Mouse (Mus musculus): ENCODE measurements around the gene Cyp11a1. TPM values are rescaled to one million over a fixed set of nuclear protein-coding genes. Genes with fewer than 3 reads are reported as not detected.

Gene Cyp11a1
- polyA plus RNA-seq, 1 experiment from 2014 or later: 0.16 TPM

DNA sequence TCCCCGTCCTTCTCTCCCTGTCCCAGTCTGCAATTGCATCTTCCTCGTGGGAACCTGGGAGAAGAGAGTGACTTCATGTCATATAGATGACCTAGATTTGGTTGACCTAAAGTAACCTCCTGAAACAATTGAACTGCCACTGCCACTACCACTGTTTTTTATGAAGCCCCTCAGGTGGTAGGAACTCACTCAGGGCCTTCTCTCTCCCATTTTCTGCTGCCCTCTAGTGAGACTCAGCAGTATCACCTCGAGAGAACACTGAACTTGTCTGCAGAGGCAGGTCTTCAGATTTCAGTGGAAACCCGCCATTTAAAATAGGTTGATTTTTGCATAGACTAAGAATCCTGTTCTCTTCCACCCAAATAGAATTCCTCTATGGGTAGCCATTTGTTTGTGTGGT lies 10.9 kb upstream of the Cyp11a1 start:
- 41% methylated on average over 4 of the region's 4 CpGs for WGBS
- H3K27ac ChIP-seq (ENCODE audit: low read depth, low read length): no peak overlapping the region

DNA sequence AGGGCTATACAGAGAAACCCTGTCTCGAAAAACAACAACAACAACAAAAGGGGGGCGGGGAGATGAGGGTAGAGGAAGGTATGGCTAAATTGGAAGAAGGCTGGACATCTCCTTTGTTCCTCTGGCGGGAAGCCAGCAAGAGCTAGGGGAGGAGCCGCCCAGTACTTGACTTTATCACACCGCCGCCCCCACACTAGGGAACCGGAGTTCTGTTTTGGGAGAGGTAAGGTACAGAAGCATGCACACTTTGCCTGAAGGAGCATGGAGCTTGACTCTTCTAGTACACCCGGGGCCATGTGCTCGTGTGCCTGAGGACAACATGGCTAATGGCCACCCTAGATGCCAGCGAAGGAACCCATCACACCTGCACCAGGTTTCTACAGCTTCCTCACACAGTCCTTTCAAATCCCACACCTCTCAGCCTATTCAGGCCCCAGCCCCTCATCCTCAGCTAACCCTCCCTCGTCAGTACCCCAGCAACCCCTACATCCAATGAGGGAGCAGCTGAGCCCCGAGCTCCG lies 8.6 kb upstream of the Cyp11a1 start:
- H3K9ac ChIP-seq (ENCODE audit: low read length): 0 out of 2 replicates have a peak overlapping the region, but pooled peaks have one; percentile 29
- no peak overlapping the region for H3K27ac ChIP-seq (ENCODE audit: low read depth, low read length)
- H3K4me3 ChIP-seq (ENCODE audit: low read depth, low read length): peak overlapping the region; percentile 19; the same call in 1 of the 2 replicates
- H3K4me2 ChIP-seq (ENCODE audit: low read depth): peak overlapping the region; percentile 44
- no peaks in the 10 kb centered on the region for H3K9me3 ChIP-seq (ENCODE audit: control insufficient read depth, low read length)
- ATAC-seq (ENCODE audit: insufficient read depth, low FRiP score, low TSS enrichment) (no peak; the same call in 1 of the 2 replicates), DNase-seq (ENCODE audit: low spot score) (no peak)
- H3K4me1 ChIP-seq (ENCODE audit: control insufficient read depth, insufficient read depth, low read length): peaks cover 4% of the 10 kb centered on the region; the same call in 1 of the 2 replicates
- H3K36me3 ChIP-seq (ENCODE audit: control insufficient read depth, insufficient read depth, low read length): no peaks in the 10 kb centered on the region
- 11% methylated on average over 13 of the region's 13 CpGs for WGBS
- peaks cover 9% of the 10 kb centered on the region for H3K27me3 ChIP-seq (ENCODE audit: control insufficient read depth, insufficient read depth, low read length)

More for the DNA sequence above, 10.9 kb upstream of the Cyp11a1 start:
- peaks cover 4% of the 10 kb centered on the region; the same call in 1 of the 2 replicates for H3K4me1 ChIP-seq (ENCODE audit: control insufficient read depth, insufficient read depth, low read length)
- DNase-seq (ENCODE audit: low spot score) (peak; percentile 44), ATAC-seq (ENCODE audit: insufficient read depth, low FRiP score, low TSS enrichment) (no peak)
- no peaks in the 10 kb centered on the region for H3K36me3 ChIP-seq (ENCODE audit: control insufficient read depth, insufficient read depth, low read length)
- no peak overlapping the region for H3K9ac ChIP-seq (ENCODE audit: low read length)
- H3K4me2 ChIP-seq (ENCODE audit: low read depth): no peak overlapping the region
- H3K9me3 ChIP-seq (ENCODE audit: control insufficient read depth, low read length): no peaks in the 10 kb centered on the region
- peaks cover 9% of the 10 kb centered on the region for H3K27me3 ChIP-seq (ENCODE audit: control insufficient read depth, insufficient read depth, low read length)
- H3K4me3 ChIP-seq (ENCODE audit: low read depth, low read length): no peak overlapping the region

DNA sequence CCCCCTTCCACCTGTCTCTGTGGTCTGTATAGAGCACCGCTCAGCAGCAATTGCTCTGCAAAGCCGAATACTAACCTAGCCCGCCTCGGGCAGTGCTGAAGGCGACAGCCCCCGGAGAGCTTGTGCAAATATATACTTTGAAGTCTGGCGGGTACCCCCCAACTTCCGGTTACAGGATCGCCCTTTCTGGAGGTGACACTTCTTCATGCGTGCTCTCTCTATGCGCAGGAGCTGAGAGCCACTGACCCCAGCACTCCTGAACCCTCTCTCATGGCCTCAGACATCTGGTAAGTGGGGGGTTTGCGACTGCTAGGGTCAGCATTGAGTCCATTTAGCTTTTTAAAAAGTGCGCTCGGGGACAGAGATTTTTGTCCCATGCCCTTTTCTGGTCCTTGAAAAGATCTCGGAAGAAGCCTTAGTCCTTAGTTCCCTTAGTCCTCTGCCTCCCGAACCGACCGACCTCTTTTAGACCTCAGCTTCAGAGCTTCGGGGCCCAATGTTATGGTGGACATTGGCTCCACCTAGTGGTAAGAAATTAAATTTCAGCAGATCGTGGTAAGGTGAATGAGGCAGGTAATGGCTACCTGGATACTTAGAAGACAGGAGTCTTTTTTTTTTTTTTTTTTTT lies 8.1 kb upstream of the Cyp11a1 start:
- H3K9ac ChIP-seq (ENCODE audit: low read length): 0 out of 2 replicates have a peak overlapping the region, but pooled peaks have one; percentile 29
- H3K9me3 ChIP-seq (ENCODE audit: control insufficient read depth, low read length): no peaks in the 10 kb centered on the region
- H3K4me1 ChIP-seq (ENCODE audit: control insufficient read depth, insufficient read depth, low read length): peaks cover 4% of the 10 kb centered on the region; the same call in 1 of the 2 replicates
- WGBS: 0% methylated on average over 20 of the region's 20 CpGs
- H3K27me3 ChIP-seq (ENCODE audit: control insufficient read depth, insufficient read depth, low read length): peaks cover 9% of the 10 kb centered on the region
- peak overlapping the region; percentile 19 for H3K4me3 ChIP-seq (ENCODE audit: low read depth, low read length)
- H3K27ac ChIP-seq (ENCODE audit: low read depth, low read length): no peak overlapping the region
- peak; percentile 75; the same call in 1 of the 2 replicates for ATAC-seq (ENCODE audit: insufficient read depth, low FRiP score, low TSS enrichment)
- peak; percentile 66 for DNase-seq (ENCODE audit: low spot score)
- H3K4me2 ChIP-seq (ENCODE audit: low read depth): peak overlapping the region; percentile 44
- H3K36me3 ChIP-seq (ENCODE audit: control insufficient read depth, insufficient read depth, low read length): no peaks in the 10 kb centered on the region

DNA sequence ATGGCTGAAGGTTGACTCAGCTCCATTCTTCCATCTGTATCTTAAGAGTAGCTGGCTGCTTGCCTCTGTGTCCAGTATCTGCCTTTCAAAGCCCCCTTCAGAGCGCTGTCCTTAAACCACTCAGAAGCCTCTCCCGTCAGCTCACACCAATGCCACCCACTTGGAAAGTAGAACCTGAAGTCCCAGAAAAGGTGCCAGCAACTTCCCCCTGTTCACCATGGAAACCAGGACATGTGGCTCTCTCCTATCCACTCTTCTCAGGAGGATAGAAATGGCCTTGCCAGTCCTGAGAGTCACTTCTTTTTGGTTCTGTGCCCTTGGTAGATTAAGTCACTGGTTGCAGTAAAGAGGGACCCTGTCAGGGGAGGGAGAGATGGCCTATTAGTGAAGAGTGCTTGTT lies 7.5 kb upstream of the Cyp11a1 start:
- Histone ChIP-seq H3K27me3 (ENCODE audit: control insufficient read depth, insufficient read depth, low read length) (peaks cover 9% of the 10 kb centered on the region), H3K27ac (ENCODE audit: low read depth, low read length) (no peak overlapping the region), H3K4me1 (ENCODE audit: control insufficient read depth, insufficient read depth, low read length) (peaks cover 4% of the 10 kb centered on the region; the same call in 1 of the 2 replicates), H3K9me3 (ENCODE audit: control insufficient read depth, low read length) (no peaks in the 10 kb centered on the region), H3K36me3 (ENCODE audit: control insufficient read depth, insufficient read depth, low read length) (no peaks in the 10 kb centered on the region), H3K9ac (ENCODE audit: low read length) (no peak overlapping the region), H3K4me3 (ENCODE audit: low read depth, low read length) (no peak overlapping the region), H3K4me2 (ENCODE audit: low read depth) (no peak overlapping the region)
- WGBS: 57% methylated on average over 2 of the region's 2 CpGs
- DNase-seq (ENCODE audit: low spot score): no peak
- no peak for ATAC-seq (ENCODE audit: insufficient read depth, low FRiP score, low TSS enrichment)

DNA sequence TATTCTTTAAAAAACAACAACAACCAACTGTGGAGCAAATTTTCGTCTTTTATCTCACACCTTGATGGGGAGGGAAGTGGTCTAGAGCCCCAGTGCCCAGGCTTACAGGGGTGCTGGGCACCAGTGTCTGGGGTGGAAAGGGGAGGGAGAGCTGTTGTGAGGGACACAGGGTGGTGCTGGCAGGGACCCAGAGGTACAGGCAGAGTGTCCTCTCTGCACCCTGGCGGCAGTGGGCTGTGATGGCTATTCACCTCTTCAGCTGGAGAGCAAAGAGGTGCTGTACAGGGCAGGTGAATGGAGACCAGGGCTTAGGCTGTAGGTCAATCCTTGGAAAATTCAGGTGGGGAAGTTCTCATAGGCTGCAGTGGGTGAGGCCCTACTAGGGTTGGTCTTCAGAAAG lies 6.5 kb upstream of the Cyp11a1 start:
- H3K4me3 ChIP-seq (ENCODE audit: low read depth, low read length): no peak overlapping the region
- peaks cover 9% of the 10 kb centered on the region for H3K27me3 ChIP-seq (ENCODE audit: control insufficient read depth, insufficient read depth, low read length)
- no peak overlapping the region for H3K27ac ChIP-seq (ENCODE audit: low read depth, low read length)
- H3K36me3 ChIP-seq (ENCODE audit: control insufficient read depth, insufficient read depth, low read length): no peaks in the 10 kb centered on the region
- H3K9me3 ChIP-seq (ENCODE audit: control insufficient read depth, low read length): no peaks in the 10 kb centered on the region
- no peak overlapping the region for H3K9ac ChIP-seq (ENCODE audit: low read length)
- no peak overlapping the region for H3K4me2 ChIP-seq (ENCODE audit: low read depth)
- H3K4me1 ChIP-seq (ENCODE audit: control insufficient read depth, insufficient read depth, low read length): peaks cover 4% of the 10 kb centered on the region; the same call in 1 of the 2 replicates
- DNase-seq (ENCODE audit: low spot score): no peak
- WGBS: 50% methylated on average over 2 of the region's 2 CpGs
- no peak for ATAC-seq (ENCODE audit: insufficient read depth, low FRiP score, low TSS enrichment)

DNA sequence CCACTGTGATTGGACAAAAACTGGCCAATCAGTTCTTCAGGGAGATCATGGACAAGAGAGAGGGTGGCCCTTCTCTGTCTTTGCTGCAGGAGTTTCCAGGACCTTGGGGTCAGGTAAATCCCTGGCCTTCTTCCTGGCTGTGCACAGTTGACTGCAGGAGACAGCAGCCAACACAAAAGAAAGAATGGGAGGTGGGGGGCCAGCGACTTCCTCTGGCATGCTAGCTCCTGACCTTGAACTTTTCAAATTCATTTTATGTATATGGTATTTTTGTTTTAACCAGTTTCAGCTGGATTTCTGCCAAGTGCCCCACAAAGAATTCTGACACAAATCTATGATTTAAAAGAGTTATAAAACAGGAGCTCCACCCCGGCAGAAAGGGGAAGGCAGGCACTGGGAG lies 2.9 kb upstream of the Cyp11a1 start:
- Histone ChIP-seq H3K27me3 (ENCODE audit: control insufficient read depth, insufficient read depth, low read length) (no peaks in the 10 kb centered on the region), H3K4me1 (ENCODE audit: control insufficient read depth, insufficient read depth, low read length) (no peaks in the 10 kb centered on the region), H3K36me3 (ENCODE audit: control insufficient read depth, insufficient read depth, low read length) (no peaks in the 10 kb centered on the region), H3K9ac (ENCODE audit: low read length) (no peak overlapping the region), H3K4me2 (ENCODE audit: low read depth) (no peak overlapping the region), H3K9me3 (ENCODE audit: control insufficient read depth, low read length) (no peaks in the 10 kb centered on the region), H3K4me3 (ENCODE audit: low read depth, low read length) (no peak overlapping the region), H3K27ac (ENCODE audit: low read depth, low read length) (no peak overlapping the region)
- ATAC-seq (ENCODE audit: insufficient read depth, low FRiP score, low TSS enrichment) (no peak), DNase-seq (ENCODE audit: low spot score) (no peak)
- 28% methylated on average over 2 of the region's 2 CpGs for WGBS

DNA sequence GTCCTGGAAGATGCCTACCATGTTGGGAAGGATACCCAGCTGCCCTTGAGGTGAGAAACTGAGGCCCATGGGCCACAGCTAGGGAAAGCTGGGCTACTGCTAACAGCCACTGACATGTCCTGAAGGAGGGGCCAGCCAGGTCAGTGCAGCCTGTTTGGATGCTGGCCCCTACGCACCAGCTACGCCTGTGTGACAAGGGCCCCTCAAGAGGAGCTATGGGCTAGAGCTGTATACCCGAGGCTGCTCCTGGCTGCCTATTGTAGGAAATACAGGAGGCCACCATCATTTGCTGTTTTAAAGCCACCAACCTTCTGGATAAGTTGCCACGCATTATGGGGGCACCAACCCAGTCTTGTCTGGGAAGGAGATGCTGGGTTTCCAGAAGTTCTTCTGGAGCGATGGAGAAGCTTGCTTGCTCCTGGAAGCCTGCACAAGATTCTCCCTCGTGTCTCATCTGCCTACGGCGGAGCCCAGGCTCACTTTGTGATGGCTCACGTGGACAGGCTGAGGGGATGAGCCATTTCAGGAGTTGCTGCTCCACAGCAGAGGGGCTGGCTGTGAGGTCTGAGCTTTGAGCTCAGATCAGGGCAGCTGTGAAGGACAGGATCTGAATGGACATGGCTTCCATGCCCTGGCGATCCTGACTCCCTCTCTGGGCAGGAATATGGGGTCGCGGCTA lies 2.3 kb downstream of the Cyp11a1 start:
- Histone ChIP-seq H3K27ac (ENCODE audit: low read depth, low read length) (peak overlapping the region; percentile 34), H3K9ac (ENCODE audit: low read length) (peak overlapping the region; percentile 14), H3K4me1 (ENCODE audit: control insufficient read depth, insufficient read depth, low read length) (no peaks in the 10 kb centered on the region), H3K4me3 (ENCODE audit: low read depth, low read length) (no peak overlapping the region), H3K9me3 (ENCODE audit: control insufficient read depth, low read length) (no peaks in the 10 kb centered on the region), H3K4me2 (ENCODE audit: low read depth) (peak overlapping the region; percentile 3; the same call in 1 of the 2 replicates), H3K27me3 (ENCODE audit: control insufficient read depth, insufficient read depth, low read length) (no peaks in the 10 kb centered on the region), H3K36me3 (ENCODE audit: control insufficient read depth, insufficient read depth, low read length) (no peaks in the 10 kb centered on the region)
- no peak for DNase-seq (ENCODE audit: low spot score)
- 63% methylated on average over 12 of the region's 12 CpGs for WGBS
- peak; percentile 74 for ATAC-seq (ENCODE audit: insufficient read depth, low FRiP score, low TSS enrichment)

DNA sequence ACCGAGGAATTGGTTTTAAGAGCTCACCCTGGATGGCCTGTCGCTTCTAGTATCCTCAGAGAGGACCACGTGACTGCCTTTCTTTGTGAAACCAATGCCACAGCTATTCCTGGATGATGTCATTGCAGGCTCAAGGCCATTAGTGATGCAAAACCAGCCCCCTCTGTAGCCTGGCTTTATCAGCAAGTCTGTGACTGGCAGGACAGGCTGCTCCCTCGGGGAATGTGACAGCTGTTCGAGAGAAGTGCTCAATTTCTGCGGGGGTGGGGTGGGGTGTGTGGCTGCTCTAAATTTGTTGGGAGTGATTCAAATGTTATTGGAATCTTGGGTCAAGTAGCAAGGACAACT lies 2.8 kb downstream of the Cyp11a1 start:
- Histone ChIP-seq H3K27ac (ENCODE audit: low read depth, low read length) (peak overlapping the region; percentile 34; the same call in 1 of the 2 replicates), H3K4me1 (ENCODE audit: control insufficient read depth, insufficient read depth, low read length) (no peaks in the 10 kb centered on the region), H3K27me3 (ENCODE audit: control insufficient read depth, insufficient read depth, low read length) (no peaks in the 10 kb centered on the region), H3K4me3 (ENCODE audit: low read depth, low read length) (no peak overlapping the region), H3K36me3 (ENCODE audit: control insufficient read depth, insufficient read depth, low read length) (no peaks in the 10 kb centered on the region), H3K9ac (ENCODE audit: low read length) (peak overlapping the region; percentile 14), H3K4me2 (ENCODE audit: low read depth) (peak overlapping the region; percentile 3; the same call in 1 of the 2 replicates), H3K9me3 (ENCODE audit: control insufficient read depth, low read length) (no peaks in the 10 kb centered on the region)
- ATAC-seq (ENCODE audit: insufficient read depth, low FRiP score, low TSS enrichment): peak; percentile 86
- 6% methylated on average over 6 of the region's 6 CpGs for WGBS
- DNase-seq (ENCODE audit: low spot score): peak; percentile 72
